Mouse (Mus musculus) bone marrow macrophage, adult 2 months (primary cell): ENCODE data around the gene Nkiras2.

ENCODE experiments used
- CTCF ChIP-seq: IDR thresholded peaks from 2 replicates; pipeline ENCODE4 v1.5.1; 2012; ENCODE audit warnings: low read depth, mild to moderate bottlenecking, low read length, moderate library complexity
- POLR2A ChIP-seq: IDR thresholded peaks from 2 replicates; pipeline ENCODE4 v1.6.1; 2012; ENCODE audit warnings: mild to moderate bottlenecking, low read depth, low read length, borderline replicate concordance

DNA sequence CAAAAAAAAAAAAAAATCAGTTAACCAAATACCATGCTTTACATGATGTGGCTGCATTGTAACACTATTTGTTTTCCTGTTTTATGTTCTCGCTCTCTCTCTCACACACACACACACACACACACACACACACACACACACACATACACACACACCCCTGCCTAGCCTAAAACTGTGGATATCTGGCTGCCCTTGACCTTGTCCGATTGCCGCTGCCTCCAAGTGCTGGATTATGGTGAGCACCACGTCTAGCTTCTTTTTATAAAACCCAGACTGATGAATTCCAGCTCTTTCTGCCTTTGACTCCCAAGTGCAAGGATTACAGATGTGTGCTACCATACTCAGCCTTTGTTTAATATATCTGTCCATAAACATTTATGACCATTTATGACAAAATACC, 1.6 kb upstream of the Nkiras2 start:
- no peak for TF ChIP-seq CTCF
- no peak for TF ChIP-seq POLR2A
